Mouse (Mus musculus): ENCODE data around the gene Tpcn1.
A peak's percentile ranks its signal among the peaks of the same experiment; 100 is the strongest.

Gene Tpcn1

GRCm38 (mm10) chr5:120560616-120561311 is 27.7 kb downstream of the Tpcn1 start:
- DNase-seq (ENCODE audit: extremely low spot score, low spot score), result peak; percentile 75

- DNase-seq (ENCODE audit: extremely low spot score, low spot score), result peak; percentile 34
Measured at GRCm38 (mm10) chr5:120560129-120560615, 28.3 kb downstream of the Tpcn1 start.

GRCm38 (mm10) chr5:120558762-120559161 is 29.7 kb downstream of the Tpcn1 start:
- DNase-seq (ENCODE audit: extremely low spot score, low spot score), result no peak

GRCm38 (mm10) chr5:120558041-120558440 is 30.4 kb downstream of the Tpcn1 start:
- DNase-seq (ENCODE audit: extremely low spot score, low spot score), result no peak

- DNase-seq (ENCODE audit: extremely low spot score, low spot score), result no peak
Measured at GRCm38 (mm10) chr5:120555871-120556270, 32.6 kb downstream of the Tpcn1 start.

- DNase-seq (ENCODE audit: extremely low spot score, low spot score), result no peak
Measured at GRCm38 (mm10) chr5:120550673-120551072, 37.8 kb downstream of the Tpcn1 start.

- no peak for DNase-seq (ENCODE audit: extremely low spot score, low spot score)
Measured at GRCm38 (mm10) chr5:120550137-120550536, 38.3 kb downstream of the Tpcn1 start.

GRCm38 (mm10) chr5:120548236-120548850 is 40.1 kb downstream of the Tpcn1 start:
- DNase-seq (ENCODE audit: extremely low spot score, low spot score), result no peak

- no peak for DNase-seq (ENCODE audit: extremely low spot score, low spot score)
Measured at GRCm38 (mm10) chr5:120536632-120537031, 51.8 kb downstream of the Tpcn1 start.

GRCm38 (mm10) chr5:120536046-120536445 is 52.4 kb downstream of the Tpcn1 start:
- no peak for DNase-seq (ENCODE audit: extremely low spot score, low spot score)

- DNase-seq (ENCODE audit: extremely low spot score, low spot score), result no peak
Measured at GRCm38 (mm10) chr5:120534686-120535075, 53.8 kb downstream of the Tpcn1 start.

- no peak for DNase-seq (ENCODE audit: extremely low spot score, low spot score)
Measured at GRCm38 (mm10) chr5:120534071-120534685, 54.3 kb downstream of the Tpcn1 start.

GRCm38 (mm10) chr5:120531631-120532030 is 56.8 kb downstream of the Tpcn1 start:
- DNase-seq (ENCODE audit: extremely low spot score, low spot score), result no peak

- no peak for DNase-seq (ENCODE audit: extremely low spot score, low spot score)
Measured at GRCm38 (mm10) chr5:120527296-120527964, 61.0 kb downstream of the Tpcn1 start.

GRCm38 (mm10) chr5:120526311-120526710 is 62.2 kb downstream of the Tpcn1 start:
- no peak for DNase-seq (ENCODE audit: extremely low spot score, low spot score)

- DNase-seq (ENCODE audit: extremely low spot score, low spot score), result no peak
Measured at GRCm38 (mm10) chr5:120525737-120526136, 62.7 kb downstream of the Tpcn1 start.

- no peak for DNase-seq (ENCODE audit: extremely low spot score, low spot score)
Measured at GRCm38 (mm10) chr5:120524736-120525135, 63.7 kb downstream of the Tpcn1 start.

GRCm38 (mm10) chr5:120522649-120523048 is 65.8 kb downstream of the Tpcn1 start:
- DNase-seq (ENCODE audit: extremely low spot score, low spot score), result no peak

GRCm38 (mm10) chr5:120517552-120517951 is 70.9 kb downstream of the Tpcn1 start:
- no peak for DNase-seq (ENCODE audit: extremely low spot score, low spot score)

- no peak for DNase-seq (ENCODE audit: extremely low spot score, low spot score)
Measured at GRCm38 (mm10) chr5:120516221-120516984, 72.1 kb downstream of the Tpcn1 start.

- no peak for DNase-seq (ENCODE audit: extremely low spot score, low spot score)
Measured at GRCm38 (mm10) chr5:120515451-120515850, 73.0 kb downstream of the Tpcn1 start.
